Mouse (Mus musculus) hindbrain, embryonic 14.5 days (tissue): ENCODE measurements at regions not wholly inside any gene's neighbourhood (a gene's known extent, or its start where the extent isn't known, plus 50 kb on each side); places are given as distances from the start of the nearest gene placed in this dataset.

Experiments used
- ATAC-seq: fragments of 200-750 bp; cut with Nextera tagmentation; 2 replicates; pipeline ENCODE4 v1.8.0; 2017; ENCODE audit warnings: moderate number of reproducible peaks, mild to moderate bottlenecking, moderate TSS enrichment, moderate library complexity; ENCODE audit not compliant: low FRiP score
- DNase-seq: peaks from one replicate; pipeline ENCODE4 v3.0.0-alpha.2; 2015; ENCODE audit warnings: low spot score
- H3K27ac ChIP-seq: fragments of 300-500 bp; sonication (generic); 2 replicates; pipeline ENCODE4 v1.5.1; 2014; ENCODE audit warnings: mild to moderate bottlenecking, moderate library complexity
- H3K27me3 ChIP-seq: fragments of 300-500 bp; sonication (generic); 2 replicates; pipeline ENCODE4 v1.6.1; 2014; ENCODE audit warnings: mild to moderate bottlenecking, low read length, mixed read lengths; ENCODE audit not compliant: control insufficient read depth, insufficient read depth
- H3K36me3 ChIP-seq: fragments of 300-500 bp; sonication (generic); replicated peaks from 2 replicates; pipeline ENCODE4 v1.6.1; 2014; ENCODE audit not compliant: control insufficient read depth, insufficient read depth
- H3K4me1 ChIP-seq: fragments of 300-500 bp; sonication (generic); replicated peaks from 2 replicates; pipeline ENCODE4 v1.6.1; 2014; ENCODE audit warnings: antibody characterized with exemption, low read length, mixed read lengths; ENCODE audit not compliant: control insufficient read depth, insufficient read depth
- H3K4me2 ChIP-seq: fragments of 300-500 bp; sonication (generic); replicated peaks from 2 replicates; pipeline ENCODE4 v1.6.1; 2014; ENCODE audit warnings: mild to moderate bottlenecking, moderate library complexity
- H3K4me3 ChIP-seq: fragments of 300-500 bp; sonication (generic); replicated peaks from 2 replicates; pipeline ENCODE4 v1.5.1; 2014; ENCODE audit warnings: mild to moderate bottlenecking, low read length
- H3K9ac ChIP-seq: fragments of 300-500 bp; sonication (generic); 2 replicates; pipeline ENCODE4 v1.6.1; 2014
- H3K9me3 ChIP-seq: fragments of 300-500 bp; sonication (generic); 2 replicates; pipeline ENCODE4 v1.6.1; 2016; ENCODE audit warnings: low read length; ENCODE audit not compliant: control insufficient read depth
- WGBS: fragments of 180-500 bp; shearing (Covaris S2); extraction: QIAGEN DNeasy Blood & Tissue Kit; methylation state at CpG from one replicate; pipeline ENCODE4 v1.1.7; 2014; 5-methylcytosine and 5-hydroxymethylcytosine counted together

DNA sequence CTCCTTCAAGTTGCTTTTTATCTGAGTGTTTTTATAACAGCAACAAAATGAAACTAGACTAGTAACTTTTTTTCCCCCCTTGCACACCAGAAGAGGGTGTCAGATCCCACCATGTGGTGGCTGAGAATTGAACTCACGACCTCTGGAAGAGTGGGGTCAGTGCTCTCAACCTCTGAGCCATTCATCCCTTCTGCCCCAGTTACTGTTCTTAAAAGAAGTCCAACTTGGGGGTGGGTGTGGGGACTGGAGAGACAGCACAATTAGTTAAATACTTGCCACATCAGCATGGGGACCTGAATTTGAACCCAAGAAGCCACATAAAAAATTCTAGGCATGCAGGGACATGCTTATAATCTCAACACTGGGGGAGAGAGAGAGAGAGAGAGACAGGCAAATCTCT is 78.1 kb upstream of the Got2 start:
- H3K27me3 ChIP-seq = no peaks in the 10 kb centered on the region
- no peak overlapping the region for H3K9ac ChIP-seq
- 22% methylated on average over 1 of the region's 1 CpGs for WGBS
- no peak for DNase-seq
- H3K36me3 ChIP-seq = no peaks in the 10 kb centered on the region
- H3K4me1 ChIP-seq = no peaks in the 10 kb centered on the region
- no peaks in the 10 kb centered on the region for H3K9me3 ChIP-seq
- ATAC-seq = no peak
- H3K4me2 ChIP-seq = no peak overlapping the region
- no peak overlapping the region for H3K27ac ChIP-seq
- no peak overlapping the region for H3K4me3 ChIP-seq

DNA sequence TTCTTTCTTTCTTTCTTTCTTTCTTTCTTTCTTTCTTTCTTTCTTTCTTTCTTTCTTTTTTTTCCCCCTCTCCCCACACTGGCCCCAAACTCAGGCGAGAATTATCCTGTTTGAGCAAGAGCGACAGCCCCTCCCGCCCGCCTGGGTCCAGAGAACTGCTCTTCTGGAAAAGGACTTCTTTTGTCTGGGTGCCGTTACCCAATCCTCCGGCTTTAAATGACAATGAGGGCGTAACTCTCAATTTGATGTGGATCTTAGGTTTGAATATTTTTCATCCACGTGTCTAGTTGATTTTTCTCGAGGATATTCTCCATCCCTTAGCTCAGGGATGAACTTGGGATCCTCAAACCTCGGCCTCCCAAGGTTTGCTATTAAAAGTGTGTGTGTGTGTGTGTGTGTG is 63.9 kb upstream of the Got2 start:
- WGBS = 14% methylated on average over 10 of the region's 10 CpGs
- Histone ChIP-seq H3K36me3 (no peaks in the 10 kb centered on the region), H3K4me3 (peak overlapping the region; percentile 25), H3K9ac (peak overlapping the region; percentile 33; the same call in 1 of the 2 replicates), H3K9me3 (no peaks in the 10 kb centered on the region), H3K4me1 (no peaks in the 10 kb centered on the region), H3K27ac (no peak overlapping the region), H3K4me2 (peak overlapping the region; percentile 56), H3K27me3 (no peaks in the 10 kb centered on the region)
- no peak for ATAC-seq
- DNase-seq = no peak

DNA sequence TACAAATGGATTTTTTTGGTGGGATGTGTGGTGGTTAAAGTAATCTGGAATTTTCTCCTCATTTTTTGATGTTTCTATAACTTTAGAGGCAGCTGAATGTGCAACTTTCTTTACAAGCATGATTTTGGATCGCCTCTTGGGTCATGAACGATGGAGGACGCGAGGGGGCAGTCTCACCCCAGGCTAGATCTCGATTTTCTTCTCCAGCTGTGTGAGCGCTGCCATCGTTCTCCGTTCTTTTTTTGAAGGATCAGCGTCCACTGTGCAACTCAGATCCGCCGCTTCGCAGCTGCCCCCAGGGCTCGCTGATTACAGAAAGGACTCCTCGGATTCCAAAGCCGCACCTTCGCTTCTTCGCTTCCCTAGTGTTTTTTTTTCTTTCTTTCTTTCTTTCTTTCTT is 63.4 kb upstream of the Got2 start:
- DNase-seq (peak; percentile 89), ATAC-seq (peak; percentile 65)
- no peaks in the 10 kb centered on the region for H3K27me3 ChIP-seq
- no peaks in the 10 kb centered on the region for H3K9me3 ChIP-seq
- H3K4me1 ChIP-seq = no peaks in the 10 kb centered on the region
- peak overlapping the region; percentile 56 for H3K4me2 ChIP-seq
- H3K27ac ChIP-seq = no peak overlapping the region
- H3K9ac ChIP-seq = no peak overlapping the region
- WGBS = 4% methylated on average over 17 of the region's 17 CpGs
- peak overlapping the region; percentile 25 for H3K4me3 ChIP-seq
- H3K36me3 ChIP-seq = no peaks in the 10 kb centered on the region
